Mouse (Mus musculus) gonadal fat pad, adult 2 months (tissue): Measurements from ENCODE around the gene Nxf2. TPM values are rescaled to one million over a fixed set of nuclear protein-coding genes. Genes with fewer than 3 reads are reported as not detected.
"Not testable (repeated sequence)": the region's sequence is repeated elsewhere in the genome, so short reads cannot be mapped to it uniquely, and the experiment has no call there.

Experiments
- DNase-seq: peaks from one replicate; pipeline ENCODE4 v3.0.0-alpha.2; 2012; ENCODE audit warnings: low read depth
- polyA plus RNA-seq: library from polyadenylated mRNA; depleted of rRNA; stranded (reverse); fragments of >200 nt; gene quantifications from 2 replicates; pipeline ENCODE4 v1.2.3, GENCODE M21; 2012; rRNA removed

The Nxf2 gene
- 0.15 TPM in 1 of 2 replicates, not detected in the other for polyA plus RNA-seq

- DNase-seq: no peak
Observed at GRCm38 (mm10) chrX:134964546-134964945, at the start of gene Nxf2. Nxf2 (minus strand) TSS chrX:134964754.

DNA sequence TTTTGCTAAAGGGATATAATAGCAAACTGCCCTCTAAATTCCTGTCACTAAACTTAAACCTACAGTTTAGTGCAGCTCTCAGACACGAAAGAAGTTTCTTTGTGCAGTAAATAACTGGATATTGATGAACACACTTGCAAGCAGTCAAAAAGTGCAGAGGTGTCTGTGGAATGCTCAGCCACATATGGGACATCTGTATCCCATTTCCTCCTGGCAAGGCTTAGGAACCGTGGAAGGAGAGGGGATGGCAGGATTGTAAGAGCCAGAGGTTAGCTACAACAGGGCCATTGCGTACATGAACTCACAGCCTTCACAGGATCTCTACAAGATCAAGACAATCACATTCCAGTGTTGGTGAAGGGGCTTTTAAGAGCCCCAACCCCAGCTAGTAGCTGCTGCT lies 46.8 kb upstream of the Nxf2 start:
- no peak for DNase-seq

DNA sequence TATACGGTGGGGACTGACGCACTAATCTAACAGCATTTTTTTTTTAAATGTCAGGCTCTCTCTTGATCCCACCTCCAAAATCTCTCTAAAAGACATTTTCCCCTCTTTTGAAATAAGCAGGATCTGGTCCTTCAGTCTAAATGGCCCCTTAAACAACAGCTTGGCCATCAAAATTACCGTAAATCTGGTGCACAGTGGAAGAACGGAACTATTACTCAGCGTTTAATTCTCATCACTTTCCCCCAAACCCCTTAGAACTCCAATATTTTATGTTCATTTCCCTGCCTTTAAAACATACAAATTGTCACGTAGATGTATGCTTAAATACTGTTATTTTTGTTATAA lies 44.9 kb upstream of the Nxf2 start:
- DNase-seq: no peak

DNA sequence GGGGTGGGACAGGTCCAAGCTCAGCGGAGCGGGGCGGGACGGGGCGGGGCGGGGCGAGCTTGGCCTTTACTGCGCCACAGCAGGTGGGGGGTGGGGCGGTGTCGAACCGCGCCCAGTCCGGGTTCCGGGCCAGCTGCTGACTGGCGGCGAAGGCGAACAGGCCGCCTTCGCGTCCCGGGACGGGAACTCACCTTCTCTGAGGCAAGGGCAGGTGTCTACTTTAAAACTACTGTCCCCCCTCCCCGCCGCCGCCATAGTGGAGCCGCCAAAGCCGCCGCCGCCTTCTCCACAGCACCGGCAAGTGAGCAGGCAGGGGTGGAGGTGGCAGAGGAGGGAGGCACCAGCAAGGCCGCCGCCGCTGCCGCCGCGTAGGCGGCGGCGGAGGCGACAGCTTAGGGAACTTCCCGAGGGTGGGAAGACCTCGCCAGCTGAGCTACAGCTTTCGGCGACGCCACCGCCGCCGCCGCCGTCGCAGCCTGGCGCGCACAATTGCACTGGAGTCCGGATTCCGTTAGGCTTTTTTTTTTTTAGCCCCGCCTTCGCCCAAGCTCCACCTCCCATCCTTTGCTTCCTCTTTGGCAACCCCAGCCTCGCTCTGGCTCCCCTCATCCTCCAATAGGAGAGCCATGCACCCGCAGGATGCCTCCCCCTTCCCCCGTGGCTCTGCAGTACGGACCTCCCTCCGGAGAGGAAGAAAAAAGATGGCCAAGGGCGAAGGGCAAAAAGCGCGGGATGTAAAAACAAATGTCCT lies 44.3 kb upstream of the Nxf2 start, which contains the start of gene Zmat1:
TSS of gene Zmat1 (minus strand) at position 490 of the 751 bp plus-strand sequence.
- DNase-seq: peak; percentile 19

GRCm38 (mm10) chrX:135008021-135008420 lies 43.5 kb upstream of the Nxf2 start:
- no peak for DNase-seq

DNA sequence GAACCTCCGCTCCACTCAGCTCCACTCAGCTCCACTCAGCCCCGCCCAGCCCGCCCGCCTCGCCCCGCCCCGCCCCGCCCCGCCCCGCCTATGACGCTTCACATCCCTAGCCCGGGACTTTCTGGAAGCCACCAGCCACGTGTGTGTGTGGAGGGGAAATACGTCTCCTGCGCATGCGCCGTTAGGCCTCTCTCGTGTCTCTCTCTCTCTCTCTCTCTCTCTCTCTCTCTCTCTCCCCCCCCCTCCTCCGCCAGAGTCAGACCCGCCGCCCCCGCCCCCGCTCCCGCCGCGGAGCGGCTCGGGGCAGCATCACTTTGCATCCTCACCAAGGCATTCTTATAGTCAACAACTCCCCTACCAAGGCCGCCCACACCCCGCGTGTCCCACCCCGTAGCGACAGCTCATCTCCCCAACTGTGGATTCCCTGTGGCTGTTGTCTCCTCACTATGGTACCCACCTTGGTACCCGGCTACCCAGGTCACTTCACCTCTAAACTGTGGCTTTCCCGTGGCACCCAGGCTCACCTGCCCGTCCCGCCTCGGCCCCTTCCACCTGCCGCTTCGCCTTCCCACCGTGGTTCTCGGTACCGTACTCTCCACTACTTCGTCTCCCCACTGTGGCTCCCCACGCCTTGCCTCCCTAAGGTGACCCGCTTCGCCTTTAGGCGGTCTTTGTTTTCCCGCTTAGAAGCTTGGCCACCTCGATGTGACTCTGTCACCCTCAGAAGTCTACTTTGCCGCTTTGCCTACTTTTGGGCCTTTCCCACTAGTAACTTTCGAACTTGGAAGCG lies 1.1 kb downstream of the Nxf2 start:
- no peak for DNase-seq

DNA sequence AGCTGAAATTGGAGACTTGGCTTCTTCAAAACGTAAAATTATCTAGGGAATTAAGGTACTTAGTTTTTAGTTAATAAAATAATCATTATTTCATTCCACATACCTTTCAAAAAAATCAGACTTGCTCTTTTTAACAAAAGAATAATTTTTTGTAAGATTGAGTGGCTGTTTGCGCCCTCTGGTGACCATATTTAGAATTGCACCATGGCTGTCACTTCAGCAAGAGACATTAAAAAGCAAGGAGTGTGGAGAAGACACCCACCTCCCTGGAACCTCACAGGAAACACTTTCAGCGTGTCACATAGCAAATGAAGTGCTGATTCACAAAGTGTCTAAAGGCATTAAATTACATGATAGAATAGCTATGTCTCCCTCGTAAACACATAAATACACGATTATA lies 34.2 kb downstream of the Nxf2 start:
- DNase-seq: no peak

DNA sequence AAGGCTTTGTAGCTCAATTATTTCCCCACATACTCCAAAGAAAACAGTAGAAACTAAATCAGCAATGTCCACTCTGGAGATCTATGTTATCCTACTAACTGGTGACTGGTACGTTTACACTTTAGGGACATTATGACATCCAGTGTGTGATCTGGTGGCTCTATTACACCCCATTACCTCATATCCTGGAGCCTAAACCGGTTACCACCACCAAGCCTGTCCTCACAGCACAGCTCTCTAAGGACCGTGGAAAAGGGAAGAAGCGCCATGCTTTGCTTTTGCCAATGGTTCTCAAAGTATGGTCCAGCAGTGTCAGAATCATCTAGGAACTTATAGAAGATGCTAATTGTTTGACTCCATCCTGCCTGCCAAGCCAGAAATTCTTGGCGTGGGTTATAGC lies 34.6 kb downstream of the Nxf2 start:
- DNase-seq: no peak

DNA sequence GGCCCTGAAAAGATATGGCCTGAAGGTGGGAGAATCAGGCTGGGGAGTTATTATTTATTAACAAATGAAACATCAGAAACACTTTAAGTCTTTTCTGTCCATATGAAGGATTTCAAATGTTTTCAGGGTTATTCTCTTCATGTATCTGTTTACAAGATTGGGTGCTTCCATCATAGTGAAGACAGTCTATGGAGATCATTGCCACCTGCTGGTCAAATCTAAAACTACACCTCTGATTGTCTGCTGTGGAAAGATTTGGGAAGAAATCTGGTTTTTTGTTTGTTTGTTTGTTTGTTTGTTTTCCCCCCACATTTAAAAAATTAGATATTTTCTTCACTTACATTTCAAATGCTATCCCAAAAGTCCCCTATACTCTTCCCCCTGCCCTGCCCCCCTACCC lies 39.5 kb downstream of the Nxf2 start:
- DNase-seq: no peak

- DNase-seq: no peak
Observed at GRCm38 (mm10) chrX:134923675-134924424, 40.7 kb downstream of the Nxf2 start.

DNA sequence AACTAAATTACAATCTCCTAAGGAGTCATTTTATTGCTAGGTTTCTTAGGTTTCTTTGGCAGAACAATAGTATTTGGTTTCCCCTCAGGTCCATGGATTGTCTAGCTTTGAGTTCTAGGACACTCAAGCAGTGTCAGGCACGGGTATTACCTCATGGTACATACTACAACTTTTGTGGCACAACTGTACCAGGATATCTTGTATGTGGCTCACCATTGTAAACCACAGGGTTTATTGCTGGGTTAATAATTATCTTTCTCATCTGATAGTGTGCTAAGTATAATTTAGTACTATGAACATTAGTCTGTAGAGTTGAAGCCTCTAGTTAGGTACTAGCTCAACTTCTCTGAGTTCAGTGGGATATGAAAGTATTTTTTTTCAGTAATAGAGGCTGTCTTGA lies 45.3 kb downstream of the Nxf2 start:
- DNase-seq: no peak

DNA sequence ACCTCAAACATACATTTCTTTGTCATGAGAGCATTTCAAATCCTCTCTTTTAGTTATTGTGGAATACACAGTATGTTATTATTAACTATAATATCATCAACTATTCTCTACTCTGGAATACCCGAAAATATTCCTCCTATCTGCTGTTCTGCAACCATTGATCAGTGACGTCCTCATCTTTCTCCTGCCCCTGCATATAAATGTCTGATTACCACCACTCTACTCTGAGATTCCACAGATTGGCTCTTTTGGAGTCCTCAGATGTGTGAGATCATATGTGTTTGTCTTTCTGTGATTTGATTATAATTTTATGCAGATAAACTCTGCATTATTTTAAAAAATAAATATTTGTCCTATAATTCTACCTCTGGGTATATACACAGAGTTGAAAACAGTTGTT lies 48.8 kb downstream of the Nxf2 start:
- DNase-seq: no peak

DNA sequence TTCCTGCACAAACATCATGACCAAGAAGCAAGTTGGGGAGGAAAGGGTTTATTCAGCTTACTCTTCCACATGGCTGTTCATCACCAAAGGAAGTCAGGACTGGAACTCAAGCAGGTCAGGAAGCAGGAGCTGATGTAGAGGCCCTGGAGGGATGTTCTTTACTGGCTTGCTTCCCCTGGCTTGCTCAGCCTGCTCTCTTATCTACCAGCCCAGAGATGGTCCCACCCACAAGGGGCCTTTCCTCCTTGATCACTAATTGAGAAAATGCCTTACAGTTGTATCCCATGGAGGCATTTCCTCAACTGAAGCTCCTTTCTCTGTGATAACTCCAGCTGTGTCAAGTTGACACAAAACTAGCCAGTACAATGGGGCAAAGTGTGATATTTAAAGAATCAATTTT lies 49.2 kb downstream of the Nxf2 start:
- DNase-seq: not testable (repeated sequence)

DNA sequence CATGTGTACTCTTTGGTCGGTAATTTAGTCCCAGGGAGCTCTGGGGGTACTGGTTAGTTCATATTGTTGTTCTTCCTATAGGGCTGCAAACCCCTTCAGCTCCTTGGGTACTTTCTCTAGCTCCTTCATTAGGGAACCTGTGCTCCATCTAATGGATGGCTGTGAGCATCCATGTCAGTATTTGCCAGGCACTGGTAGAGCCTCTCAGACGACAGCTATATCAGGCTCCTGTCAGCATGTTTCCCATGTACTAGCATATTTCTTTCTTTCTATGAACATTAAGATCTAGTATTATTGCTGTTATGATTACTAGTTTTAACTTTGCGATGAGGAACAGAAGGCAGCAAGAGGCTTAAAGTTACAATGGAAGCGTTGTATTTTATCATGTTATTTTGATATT lies 49.7 kb downstream of the Nxf2 start:
- no peak for DNase-seq

DNA sequence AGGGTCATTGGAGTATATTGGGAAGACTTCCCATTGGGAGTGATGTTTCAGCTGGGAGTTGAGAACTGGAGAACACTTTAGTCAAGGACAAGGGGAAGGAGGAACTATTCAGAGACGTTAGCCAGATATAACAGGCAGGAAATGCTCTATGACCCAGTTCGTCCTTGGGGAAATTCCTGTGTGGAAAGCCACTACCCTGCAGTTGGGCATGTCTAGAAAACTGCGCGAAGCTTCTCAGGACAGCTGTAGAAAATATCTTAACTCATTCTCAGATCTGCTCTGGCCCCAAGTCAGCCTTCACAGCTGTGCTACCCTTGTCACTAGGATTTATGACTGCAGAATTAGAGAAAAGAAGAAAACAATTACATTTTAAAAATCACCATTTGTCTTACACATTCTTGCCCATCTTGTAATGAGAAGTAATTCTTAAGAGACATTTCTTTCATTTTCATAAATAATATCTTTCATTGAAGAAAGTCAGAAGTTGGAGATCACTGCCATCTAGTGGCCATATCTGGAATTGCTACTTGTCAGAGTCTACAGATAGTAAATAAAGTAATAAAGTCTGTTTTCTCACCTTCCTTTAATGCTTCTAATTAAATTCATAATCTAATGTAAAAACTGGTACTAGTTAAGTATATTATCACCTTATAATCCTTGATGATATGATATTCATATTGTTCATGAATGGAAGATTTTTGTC lies 51.2 kb downstream of the Nxf2 start:
- DNase-seq: no peak

DNA sequence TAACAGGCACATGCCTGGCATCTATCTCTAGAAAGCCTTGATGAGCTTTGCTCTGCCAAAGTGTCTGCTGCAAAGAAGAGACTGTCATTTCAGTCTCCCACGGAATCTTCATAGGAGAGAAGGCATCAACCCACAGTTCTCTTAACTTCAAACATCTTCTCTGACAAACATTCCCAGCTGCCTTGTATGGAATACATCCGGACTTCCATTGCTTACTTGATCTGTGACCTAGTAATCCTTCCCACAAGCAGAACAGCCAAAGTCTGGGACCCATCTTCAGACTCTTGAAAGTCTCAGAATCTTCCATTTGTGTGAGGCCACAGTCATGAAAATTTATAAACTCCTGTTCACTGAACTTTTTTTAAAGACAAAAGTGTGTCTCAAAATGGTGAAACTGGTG lies 51.7 kb downstream of the Nxf2 start:
- DNase-seq: no peak

- DNase-seq: no peak
Observed at GRCm38 (mm10) chrX:134910345-134910744, 54.2 kb downstream of the Nxf2 start.

Other genes with a start within 250 kb of the Nxf2 start
- 11.9 and 17.5 TPM in 2 replicates for gene Armcx1, start 246.8 kb downstream of the Nxf2 start, polyA plus RNA-seq
- gene Armcx6, start 213.3 kb downstream of the Nxf2 start, polyA plus RNA-seq: 23.4 and 32.2 TPM in 2 replicates
- 16.9 and 24.8 TPM in 2 replicates for gene Armcx3, start 208.2 kb downstream of the Nxf2 start, polyA plus RNA-seq
- 30.6 and 39.9 TPM in 2 replicates for gene Armcx2, start 155.5 kb downstream of the Nxf2 start, polyA plus RNA-seq
- 0.53 and 1.6 TPM in 2 replicates for gene Zmat1, start 44.5 kb upstream of the Nxf2 start, polyA plus RNA-seq
- gene Gm15023, start 212.9 kb upstream of the Nxf2 start, polyA plus RNA-seq: not detected in 2 replicates
- 0.12 and 0.19 TPM in 2 replicates for gene Tceal6, start 245.9 kb upstream of the Nxf2 start, polyA plus RNA-seq